Mouse (Mus musculus) brain, embryonic 14.5 days (tissue): ENCODE measurements around the gene Zc3h18.

Experiments
- CTCF ChIP-seq: fragments of 200-500 bp; IDR thresholded peaks from 2 replicates; pipeline ENCODE4 v1.5.1; 2012; ENCODE audit warnings: inconsistent platforms, mild to moderate bottlenecking, moderate library complexity, borderline replicate concordance; ENCODE audit not compliant: insufficient read depth, insufficient read length; ENCODE audit errors: extremely low read depth
- POLR2A ChIP-seq: fragments of 200-500 bp; IDR thresholded peaks from 2 replicates; pipeline ENCODE4 v1.6.1; 2012; ENCODE audit warnings: mild to moderate bottlenecking, inconsistent platforms, borderline replicate concordance; ENCODE audit not compliant: poor library complexity, insufficient read depth, insufficient read length, severe bottlenecking; ENCODE audit errors: extremely low read depth

- TF ChIP-seq CTCF, result no peak
- TF ChIP-seq POLR2A, result no peak
These were observed 14.3 kb downstream of the Zc3h18 start for GRCm38 (mm10) chr8:122390758-122391157.
